Mouse (Mus musculus): ENCODE measurements around the gene Zbtb9. TPM values are rescaled to one million over a fixed set of nuclear protein-coding genes. Genes with fewer than 3 reads are reported as not detected.
"Not testable (repeated sequence)": the region's sequence is repeated elsewhere in the genome, so short reads cannot be mapped to it uniquely, and the experiment has no call there.

The Zbtb9 gene
- total and polyA plus RNA-seq, 3 experiments = 10.7 to 13.4 TPM; not detected in 1

DNA sequence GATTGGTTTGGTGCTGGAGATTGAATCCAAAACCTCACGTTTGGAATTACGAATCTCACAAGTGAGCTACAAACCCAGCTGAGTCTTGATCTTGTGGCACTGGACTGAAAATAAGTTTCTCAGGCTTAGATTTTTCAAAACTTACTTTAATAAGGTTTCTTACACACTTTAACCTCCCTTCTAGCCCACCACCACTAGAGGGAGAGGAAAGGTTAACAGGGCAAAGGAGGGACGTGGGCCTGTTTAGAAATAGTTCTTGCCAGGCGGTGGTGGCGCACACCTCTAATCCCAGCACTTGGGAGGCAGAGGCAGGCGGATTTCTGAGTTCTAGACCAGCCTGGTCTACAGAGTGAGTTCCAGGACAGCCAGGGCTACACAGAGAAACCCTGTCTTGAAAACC is 4.4 kb downstream of the Zbtb9 start:
- H3K9ac ChIP-seq (ENCODE audit: control insufficient read depth, low read depth, low read length, poor library complexity, severe bottlenecking); H3K27ac ChIP-seq (ENCODE audit: control insufficient read depth, low read depth, low read length); DNase-seq (ENCODE audit: low read depth, low spot score); H3K9me3 ChIP-seq (replicated peaks; ENCODE audit: insufficient read depth, low read length); H3K27me3 ChIP-seq (ENCODE audit: control insufficient read depth in 1 of 2, insufficient read depth in 2 of 2, low read length in 2 of 2); H3K4me3 ChIP-seq (ENCODE audit: control insufficient read depth in 1 of 2, insufficient read depth in 1 of 2, low read depth in 2 of 2, low read length in 2 of 2): not testable (repeated sequence)
- Histone ChIP-seq H3K36me3 (ENCODE audit: control insufficient read depth in 1 of 2, insufficient read depth in 2 of 2, low read length in 2 of 2) (peaks cover 3 to 48% of the 10 kb centered on the region in 2 experiments; a peak in 3 of 4 replicates), H3K4me1 (ENCODE audit: control insufficient read depth in 1 of 2, insufficient read depth in 2 of 2, low read length in 2 of 2) (peaks cover 8 to 47% of the 10 kb centered on the region in 2 experiments), H3K79me2 (ENCODE audit: control insufficient read depth, insufficient read depth, low read length, poor library complexity) (peaks cover 36% of the 10 kb centered on the region)
- TF ChIP-seq CTCF (IDR thresholded peaks at IDR 0.05 in 2 of 3, conservative IDR thresholded peaks at IDR 0.05 in 1 of 3; ENCODE audit: control insufficient read depth in 1 of 3, insufficient read depth in 1 of 3, low read depth in 2 of 3, low read length in 3 of 3, poor library complexity in 1 of 3, severe bottlenecking in 1 of 3) = peak in 2 of 3 experiments; percentile 14 to 18; a peak in 2 of 6 replicates

DNA sequence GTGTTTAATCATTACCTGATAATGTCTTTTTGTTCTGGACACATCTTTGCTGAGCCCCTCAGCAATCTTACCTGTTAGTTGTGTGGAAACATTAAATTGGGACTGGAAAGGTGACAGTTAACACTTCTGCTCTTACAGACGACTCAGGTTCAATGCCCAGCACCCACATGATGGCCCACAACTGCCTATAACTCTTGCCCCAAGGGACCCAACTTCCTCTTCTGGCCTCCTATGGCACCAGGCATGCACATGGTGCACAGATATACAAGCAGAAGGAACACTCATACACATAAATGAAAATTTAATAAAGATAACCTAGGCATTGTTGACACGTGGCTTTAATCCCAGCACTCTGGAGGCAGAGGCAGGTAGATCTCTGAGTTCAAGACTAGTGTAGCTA is 6.5 kb downstream of the Zbtb9 start:
- Histone ChIP-seq H3K27me3 (ENCODE audit: control insufficient read depth in 1 of 2, insufficient read depth in 2 of 2, low read length in 2 of 2) (no peaks in the 10 kb centered on the region), H3K79me2 (ENCODE audit: control insufficient read depth, insufficient read depth, low read length, poor library complexity) (peaks cover 18% of the 10 kb centered on the region), H3K9me3 (replicated peaks; ENCODE audit: insufficient read depth, low read length) (no peaks in the 10 kb centered on the region), H3K4me3 (ENCODE audit: control insufficient read depth in 1 of 2, insufficient read depth in 1 of 2, low read depth in 2 of 2, low read length in 2 of 2) (no peak overlapping the region), H3K9ac (ENCODE audit: control insufficient read depth, low read depth, low read length, poor library complexity, severe bottlenecking) (no peak overlapping the region), H3K36me3 (ENCODE audit: control insufficient read depth in 1 of 2, insufficient read depth in 2 of 2, low read length in 2 of 2) (peaks cover 3 to 41% of the 10 kb centered on the region in 2 experiments; a peak in 3 of 4 replicates), H3K27ac (ENCODE audit: control insufficient read depth, low read depth, low read length) (no peak overlapping the region), H3K4me1 (ENCODE audit: control insufficient read depth in 1 of 2, insufficient read depth in 2 of 2, low read length in 2 of 2) (peaks cover 8 to 38% of the 10 kb centered on the region in 2 experiments)
- peak; percentile 62 for DNase-seq (ENCODE audit: low read depth, low spot score)
- no peak for TF ChIP-seq TBP (IDR thresholded peaks at IDR 0.05; ENCODE audit: low read depth, low read length)
- TF ChIP-seq ETS1 (IDR thresholded peaks at IDR 0.05; ENCODE audit: low read depth, low read length) = no peak
- no peak for TF ChIP-seq POLR2AphosphoS5 (IDR thresholded peaks at IDR 0.05; ENCODE audit: borderline replicate concordance, low read depth, low read length)
- no peak for TF ChIP-seq RAD21 (IDR thresholded peaks at IDR 0.05; ENCODE audit: low read depth, low read length)
- no peak for TF ChIP-seq MYC (IDR thresholded peaks at IDR 0.05; ENCODE audit: low read depth, low read length)
- no peak for TF ChIP-seq ELF1 (IDR thresholded peaks at IDR 0.05; ENCODE audit: low read depth, low read length)
- TF ChIP-seq GATA1 (IDR thresholded peaks at IDR 0.05; ENCODE audit: low read depth, low read length) = no peak
- TF ChIP-seq ZC3H11A (IDR thresholded peaks at IDR 0.05; ENCODE audit: low read depth, low read length) = no peak
- TF ChIP-seq MXI1 (IDR thresholded peaks at IDR 0.05; ENCODE audit: low read depth, low read length) = peak; percentile 44; the same call in 1 of the 2 replicates
- TF ChIP-seq SIN3A (IDR thresholded peaks at IDR 0.05; ENCODE audit: low read length) = peak; percentile 35; the same call in 1 of the 2 replicates
- TF ChIP-seq MAFK (IDR thresholded peaks at IDR 0.05; ENCODE audit: borderline replicate concordance, low read depth, low read length) = no peak
- no peak; the same call in 1 of the 2 replicates for TF ChIP-seq MAX (IDR thresholded peaks at IDR 0.05; ENCODE audit: low read length)
- TF ChIP-seq POLR2AphosphoS2 (IDR thresholded peaks at IDR 0.05; ENCODE audit: low read length) = no peak
- no peak for TF ChIP-seq MAZ (IDR thresholded peaks at IDR 0.05; ENCODE audit: low read depth, low read length)
- no peak for TF ChIP-seq KAT2A (conservative IDR thresholded peaks at IDR 0.05; ENCODE audit: low read depth, low read length)
- no peak for TF ChIP-seq ZMIZ1 (IDR thresholded peaks at IDR 0.05; ENCODE audit: low read depth, low read length)
- no peak for TF ChIP-seq RCOR1 (IDR thresholded peaks at IDR 0.05; ENCODE audit: low read depth, low read length)
- TF ChIP-seq POLR2A (IDR thresholded peaks at IDR 0.05; ENCODE audit: control insufficient read depth in 1 of 2, insufficient read depth in 1 of 2, low read depth in 1 of 2, low read length in 2 of 2, poor library complexity in 1 of 2) = peak in 1 of 2 experiments; percentile 17; a peak in 1 of 4 replicates
- no peak for TF ChIP-seq CHD1 (IDR thresholded peaks at IDR 0.05; ENCODE audit: low read depth, low read length)
- no peak for TF ChIP-seq TCF12 (IDR thresholded peaks at IDR 0.05; ENCODE audit: low read depth, low read length)
- TF ChIP-seq JUND (IDR thresholded peaks at IDR 0.05; ENCODE audit: low read depth, low read length) = no peak
- TF ChIP-seq GABPA (IDR thresholded peaks at IDR 0.05; ENCODE audit: low read depth, low read length) = no peak
- no peak; a peak in 1 of 4 replicates for TF ChIP-seq EP300 (IDR thresholded peaks at IDR 0.05; ENCODE audit: low read depth in 1 of 2, low read length in 2 of 2)
- TF ChIP-seq MEF2A (IDR thresholded peaks at IDR 0.05; ENCODE audit: extremely low read depth, insufficient replicate concordance, low read depth, low read length, poor library complexity, severe bottlenecking) = no peak
